Mouse (Mus musculus) testis, adult 2 months (tissue): ENCODE results near the gene Tmem120b. TPM values are rescaled to one million over a fixed set of nuclear protein-coding genes. Genes with fewer than 3 reads are reported as not detected.

Experiments used
- H3K27ac ChIP-seq: fragments of 200-500 bp; 2 replicates; pipeline ENCODE4 v1.5.1; 2012; ENCODE audit warnings: low read depth, low read length; ENCODE audit not compliant: control insufficient read depth, insufficient read depth
- H3K27me3 ChIP-seq: fragments of 200-500 bp; 2 replicates; pipeline ENCODE4 v1.6.1; 2012; ENCODE audit warnings: mild to moderate bottlenecking, low read length, moderate library complexity; ENCODE audit not compliant: control insufficient read depth, insufficient read depth
- H3K36me3 ChIP-seq: fragments of 200-500 bp; 2 replicates; pipeline ENCODE4 v1.6.1; 2012; ENCODE audit warnings: mild to moderate bottlenecking, low read length; ENCODE audit not compliant: control insufficient read depth, insufficient read depth
- H3K4me1 ChIP-seq: fragments of 200-500 bp; 2 replicates; pipeline ENCODE4 v1.6.1; 2012; ENCODE audit warnings: low read length; ENCODE audit not compliant: control insufficient read depth, insufficient read depth
- H3K4me3 ChIP-seq: fragments of 200-500 bp; 2 replicates; pipeline ENCODE4 v1.5.1; 2012; ENCODE audit warnings: low read depth, mild to moderate bottlenecking, low read length, moderate library complexity, mixed read lengths; ENCODE audit not compliant: control insufficient read depth
- CTCF ChIP-seq: fragments of 200-500 bp; IDR thresholded peaks from 2 replicates; pipeline ENCODE4 v1.5.1; 2012; ENCODE audit warnings: low read depth, mild to moderate bottlenecking, inconsistent platforms, low read length, moderate library complexity; ENCODE audit not compliant: control insufficient read depth, insufficient read depth, insufficient replicate concordance
- POLR2A ChIP-seq: fragments of 200-500 bp; IDR thresholded peaks from 2 replicates; pipeline ENCODE4 v1.6.1; 2012; ENCODE audit warnings: low read depth, mild to moderate bottlenecking, inconsistent platforms, low read length, moderate library complexity; ENCODE audit not compliant: control insufficient read depth
- polyA plus RNA-seq: library from polyadenylated mRNA; depleted of rRNA; stranded (reverse); fragments of >200 nt; gene quantifications from 2 replicates; pipeline ENCODE4 v1.2.3, GENCODE M21; 2012

Tmem120b gene
- polyA plus RNA-seq, 1 experiment: 1.2 TPM

DNA sequence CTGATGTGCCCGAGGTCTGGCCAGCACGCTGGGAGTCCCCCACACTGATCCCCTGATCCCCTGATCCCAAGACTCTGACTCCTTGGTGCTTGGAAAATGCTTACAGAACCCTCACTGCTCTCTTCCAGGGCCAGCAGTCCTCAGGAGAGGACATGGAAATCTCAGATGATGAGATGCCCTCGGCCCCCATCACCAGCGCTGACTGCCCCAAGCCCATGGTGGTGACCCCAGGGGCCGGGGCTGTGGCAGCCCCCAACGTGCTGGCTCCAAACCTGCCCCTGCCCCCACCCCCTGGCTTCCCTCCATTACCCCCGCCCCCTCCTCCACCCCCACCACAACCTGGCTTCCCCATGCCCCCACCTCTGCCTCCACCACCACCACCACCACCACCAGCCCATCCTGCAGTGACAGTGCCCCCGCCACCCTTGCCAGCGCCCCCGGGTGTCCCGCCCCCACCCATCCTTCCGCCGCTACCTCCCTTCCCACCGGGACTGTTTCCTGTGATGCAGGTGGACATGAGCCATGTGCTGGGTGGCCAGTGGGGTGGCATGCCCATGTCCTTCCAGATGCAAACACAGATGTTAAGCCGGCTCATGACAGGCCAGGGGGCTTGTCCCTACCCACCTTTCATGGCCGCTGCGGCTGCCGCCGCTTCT, 83.6 kb downstream of the Tmem120b start:
- Histone ChIP-seq H3K4me1 (peaks cover 14% of the 10 kb centered on the region), H3K27ac (no peak overlapping the region), H3K4me3 (no peak overlapping the region), H3K27me3 (no peaks in the 10 kb centered on the region), H3K36me3 (peaks cover 3% of the 10 kb centered on the region; the same call in 1 of the 2 replicates)
- TF ChIP-seq POLR2A (no peak), CTCF (no peak)

DNA sequence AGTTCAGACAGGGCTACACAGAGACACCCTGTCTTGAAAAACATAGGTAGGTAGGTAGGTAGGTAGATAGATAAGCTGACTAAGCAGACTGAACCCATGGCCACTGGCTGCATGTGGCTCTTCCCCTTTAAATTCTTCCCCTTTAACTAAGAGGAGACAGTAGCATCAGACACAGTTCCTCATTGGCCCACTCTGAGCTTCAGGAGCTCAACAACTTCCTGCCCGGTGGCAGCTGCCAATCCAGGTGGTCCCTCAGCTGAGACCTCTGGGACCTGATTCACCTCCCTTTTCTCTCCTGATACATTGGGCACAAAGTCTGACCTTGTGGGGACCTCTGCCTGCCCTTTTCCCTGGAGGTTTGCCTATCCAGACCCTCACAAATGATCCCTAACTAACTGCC, 84.7 kb downstream of the Tmem120b start:
- TF ChIP-seq POLR2A (no peak), CTCF (no peak)
- Histone ChIP-seq H3K4me3 (no peak overlapping the region), H3K27me3 (no peaks in the 10 kb centered on the region)

DNA sequence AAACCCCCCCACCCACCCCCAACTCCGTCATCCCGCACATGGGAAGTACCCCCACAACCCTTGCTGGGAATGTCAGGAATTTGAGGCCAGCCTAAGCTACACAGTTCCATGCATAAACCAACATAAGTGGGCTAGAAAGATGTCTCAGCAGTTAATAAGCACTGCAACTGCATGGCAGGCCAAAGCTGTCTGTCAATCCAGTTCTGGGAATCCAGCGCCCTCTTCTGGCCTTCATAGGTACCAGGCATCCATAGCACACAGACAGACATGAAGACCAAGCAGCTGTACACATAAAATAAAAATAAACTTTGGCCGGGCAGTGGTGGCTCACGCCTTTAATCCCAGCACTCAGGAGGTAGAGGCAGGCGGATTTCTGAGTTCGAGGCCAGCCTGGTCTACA, 87.2 kb downstream of the Tmem120b start:
- Histone ChIP-seq H3K27me3 (no peaks in the 10 kb centered on the region), H3K36me3 (peaks cover 4% of the 10 kb centered on the region), H3K4me3 (no peak overlapping the region), H3K27ac (no peak overlapping the region), H3K4me1 (peaks cover 11% of the 10 kb centered on the region)
- TF ChIP-seq CTCF: peak; percentile 50; the same call in 1 of the 2 replicates
- no peak for TF ChIP-seq POLR2A

More for the DNA sequence above, 84.7 kb downstream of the Tmem120b start:
- Histone ChIP-seq H3K27ac (no peak overlapping the region), H3K36me3 (peaks cover 2% of the 10 kb centered on the region; the same call in 1 of the 2 replicates), H3K4me1 (peaks cover 17% of the 10 kb centered on the region)

- H3K27ac ChIP-seq: no peak overlapping the region
- H3K4me3 ChIP-seq: no peak overlapping the region
- TF ChIP-seq POLR2A (no peak), CTCF (peak; percentile 68; the same call in 1 of the 2 replicates)
- peaks cover 10% of the 10 kb centered on the region for H3K4me1 ChIP-seq
- H3K36me3 ChIP-seq: peaks cover 4% of the 10 kb centered on the region
- H3K27me3 ChIP-seq: no peaks in the 10 kb centered on the region
These were observed 88.5 kb downstream of the Tmem120b start for GRCm38 (mm10) chr5:123156763-123157162.

DNA sequence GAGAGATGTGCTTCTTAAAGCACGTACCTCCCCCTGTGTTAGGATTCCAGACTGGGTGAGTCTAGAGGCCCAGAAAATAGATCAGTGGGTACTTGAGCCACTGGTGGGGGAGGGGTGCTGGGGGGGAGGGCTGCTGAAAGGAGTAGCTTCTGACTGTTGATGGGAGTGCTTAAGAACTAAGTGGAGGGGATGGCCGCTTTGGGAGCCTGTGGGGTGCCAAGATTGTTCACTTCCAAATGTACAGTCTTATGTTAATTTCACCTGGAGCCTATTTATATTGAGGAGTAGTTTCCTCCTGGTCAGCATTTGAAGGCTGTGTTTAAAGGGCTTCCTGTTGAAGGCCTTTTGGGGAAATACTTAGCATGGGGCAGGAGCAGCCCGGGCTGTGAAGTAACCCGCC, 89.8 kb downstream of the Tmem120b start:
- Histone ChIP-seq H3K4me1 (peaks cover 10% of the 10 kb centered on the region), H3K27me3 (no peaks in the 10 kb centered on the region), H3K27ac (no peak overlapping the region), H3K36me3 (peaks cover 4% of the 10 kb centered on the region), H3K4me3 (no peak overlapping the region)
- TF ChIP-seq POLR2A (no peak), CTCF (no peak)

DNA sequence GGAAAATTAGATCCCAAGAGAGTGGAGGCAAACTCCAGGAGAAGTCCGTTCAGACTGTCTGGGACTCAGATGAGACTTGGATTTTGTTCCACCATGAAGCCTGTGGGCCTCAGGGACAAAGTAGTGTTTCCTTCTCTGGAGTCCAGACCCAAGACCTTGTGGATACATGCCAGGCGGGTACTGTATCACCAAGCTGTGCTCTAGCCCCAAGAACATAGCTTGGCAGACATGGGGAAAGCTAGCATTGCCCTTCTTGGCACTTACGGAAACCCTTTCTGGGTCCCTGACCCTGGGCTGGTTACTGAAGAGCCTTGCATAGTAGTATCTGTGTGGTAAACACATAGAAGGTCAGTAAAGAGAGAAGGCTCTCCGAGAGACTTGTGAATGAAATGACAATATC, 91.2 kb downstream of the Tmem120b start:
- no peak overlapping the region for H3K4me3 ChIP-seq
- H3K27ac ChIP-seq: no peak overlapping the region
- H3K4me1 ChIP-seq: peaks cover 10% of the 10 kb centered on the region
- H3K27me3 ChIP-seq: no peaks in the 10 kb centered on the region
- TF ChIP-seq POLR2A (no peak), CTCF (no peak)
- H3K36me3 ChIP-seq: peaks cover 6% of the 10 kb centered on the region

- peaks cover 6% of the 10 kb centered on the region for H3K36me3 ChIP-seq
- no peak overlapping the region for H3K4me3 ChIP-seq
- TF ChIP-seq CTCF: no peak
- no peak for TF ChIP-seq POLR2A
- H3K4me1 ChIP-seq: peaks cover 10% of the 10 kb centered on the region
- H3K27ac ChIP-seq: peak overlapping the region; percentile 57; the same call in 1 of the 2 replicates
- H3K27me3 ChIP-seq: no peaks in the 10 kb centered on the region
These were observed 91.7 kb downstream of the Tmem120b start for GRCm38 (mm10) chr5:123159866-123160265.
